Mouse (Mus musculus) intestine, postnatal 0 days (tissue): ENCODE data around the gene Ppm1h. TPM values are rescaled to one million over a fixed set of nuclear protein-coding genes. Genes with fewer than 3 reads are reported as not detected.

Experiments
- ATAC-seq: fragments of 200-750 bp; cut with Nextera tagmentation; 2 replicates; pipeline ENCODE4 v1.8.0; 2017; ENCODE audit warnings: mild to moderate bottlenecking, moderate TSS enrichment, moderate library complexity
- H3K27ac ChIP-seq: fragments of 300-500 bp; sonication (generic); 2 replicates; pipeline ENCODE4 v1.5.1; 2014; ENCODE audit warnings: mild to moderate bottlenecking, low read depth, low read length, moderate library complexity
- H3K27me3 ChIP-seq: fragments of 300-500 bp; sonication (generic); replicated peaks from 2 replicates; pipeline ENCODE4 v1.6.1; 2014; ENCODE audit warnings: low read length, mixed read lengths; ENCODE audit not compliant: control insufficient read depth, insufficient read depth
- H3K36me3 ChIP-seq: fragments of 300-500 bp; sonication (generic); 2 replicates; pipeline ENCODE4 v1.6.1; 2014; ENCODE audit warnings: mild to moderate bottlenecking, moderate library complexity; ENCODE audit not compliant: control insufficient read depth, insufficient read depth
- H3K4me1 ChIP-seq: fragments of 300-500 bp; sonication (generic); replicated peaks from 2 replicates; pipeline ENCODE4 v1.6.1; 2014; ENCODE audit warnings: antibody characterized with exemption, low read length, mixed read lengths; ENCODE audit not compliant: control insufficient read depth, insufficient read depth
- H3K4me2 ChIP-seq: fragments of 300-500 bp; sonication (generic); replicated peaks from 2 replicates; pipeline ENCODE4 v1.6.1; 2014; ENCODE audit warnings: low read depth, mild to moderate bottlenecking, moderate library complexity
- H3K4me3 ChIP-seq: fragments of 300-500 bp; sonication (generic); 2 replicates; pipeline ENCODE4 v1.5.1; 2014; ENCODE audit warnings: low read depth, low read length
- H3K9ac ChIP-seq: fragments of 300-500 bp; sonication (generic); 2 replicates; pipeline ENCODE4 v1.6.1; 2014; ENCODE audit warnings: mild to moderate bottlenecking, low read depth, low read length
- H3K9me3 ChIP-seq: fragments of 300-500 bp; sonication (generic); 2 replicates; pipeline ENCODE4 v1.6.1; 2016; ENCODE audit warnings: mixed run types; ENCODE audit not compliant: control insufficient read depth
- CTCF ChIP-seq: sonication (generic); IDR thresholded peaks from 2 replicates; pipeline ENCODE4 v1.5.1; 2016; ENCODE audit warnings: low read depth, mild to moderate bottlenecking, control low read depth, antibody characterized with exemption, moderate library complexity
- WGBS: fragments of 180-500 bp; shearing (Covaris S2); extraction: QIAGEN DNeasy Blood & Tissue Kit; methylation state at CpG from one replicate; pipeline ENCODE4 v1.1.7; 2014; 5-methylcytosine and 5-hydroxymethylcytosine counted together
- polyA plus RNA-seq: library from polyadenylated mRNA; unstranded; fragments of >200 nt; fragmentation: Nextera tagmentation; extraction: Ambion mirVana; gene quantifications from 2 replicates; pipeline ENCODE4 v1.2.1, GENCODE M21; 2015

Gene Ppm1h
- polyA plus RNA-seq, 1 experiment from 2014 or later, result 17.9 TPM

GRCm38 (mm10) chr10:122942771-122943170 lies 264.2 kb downstream of the Ppm1h start:
- Histone ChIP-seq H3K4me3 (no peak overlapping the region), H3K4me2 (no peak overlapping the region), H3K9ac (no peak overlapping the region), H3K27me3 (no peaks in the 10 kb centered on the region), H3K9me3 (no peaks in the 10 kb centered on the region), H3K4me1 (no peaks in the 10 kb centered on the region), H3K36me3 (no peaks in the 10 kb centered on the region), H3K27ac (no peak overlapping the region)
- ATAC-seq, result no peak
- 76% methylated on average over 7 of the region's 7 CpGs for WGBS
- no peak for TF ChIP-seq CTCF

GRCm38 (mm10) chr10:122943824-122944223 lies 265.3 kb downstream of the Ppm1h start:
- no peaks in the 10 kb centered on the region for H3K4me1 ChIP-seq
- no peak overlapping the region for H3K4me3 ChIP-seq
- H3K9ac ChIP-seq, result no peak overlapping the region
- WGBS, result 69% methylated on average over 6 of the region's 6 CpGs
- H3K36me3 ChIP-seq, result no peaks in the 10 kb centered on the region
- no peaks in the 10 kb centered on the region for H3K27me3 ChIP-seq
- H3K4me2 ChIP-seq, result no peak overlapping the region
- H3K9me3 ChIP-seq, result no peaks in the 10 kb centered on the region
- no peak for TF ChIP-seq CTCF
- no peak overlapping the region for H3K27ac ChIP-seq
- ATAC-seq, result no peak

- Histone ChIP-seq H3K9me3 (no peaks in the 10 kb centered on the region), H3K4me1 (no peaks in the 10 kb centered on the region), H3K27ac (no peak overlapping the region), H3K9ac (no peak overlapping the region), H3K4me2 (no peak overlapping the region), H3K4me3 (no peak overlapping the region), H3K36me3 (no peaks in the 10 kb centered on the region), H3K27me3 (no peaks in the 10 kb centered on the region)
- no peak for ATAC-seq
- WGBS, result 75% methylated on average over 5 of the region's 5 CpGs
- no peak for TF ChIP-seq CTCF
Measured at GRCm38 (mm10) chr10:122944888-122945287, 266.3 kb downstream of the Ppm1h start.

- no peak overlapping the region for H3K4me2 ChIP-seq
- H3K9me3 ChIP-seq, result no peaks in the 10 kb centered on the region
- no peak overlapping the region for H3K9ac ChIP-seq
- TF ChIP-seq CTCF, result no peak
- H3K4me3 ChIP-seq, result no peak overlapping the region
- 86% methylated on average over 6 of the region's 6 CpGs for WGBS
- no peaks in the 10 kb centered on the region for H3K27me3 ChIP-seq
- no peaks in the 10 kb centered on the region for H3K4me1 ChIP-seq
- no peak overlapping the region for H3K27ac ChIP-seq
- no peaks in the 10 kb centered on the region for H3K36me3 ChIP-seq
- no peak for ATAC-seq
Measured at GRCm38 (mm10) chr10:122950966-122951365, 272.4 kb downstream of the Ppm1h start.

- Histone ChIP-seq H3K9ac (no peak overlapping the region), H3K4me1 (no peaks in the 10 kb centered on the region), H3K4me2 (no peak overlapping the region), H3K27ac (no peak overlapping the region), H3K36me3 (no peaks in the 10 kb centered on the region), H3K4me3 (no peak overlapping the region), H3K27me3 (no peaks in the 10 kb centered on the region), H3K9me3 (no peaks in the 10 kb centered on the region)
- ATAC-seq, result no peak
- WGBS, result 78% methylated on average over 9 of the region's 9 CpGs
- TF ChIP-seq CTCF, result no peak
Measured at GRCm38 (mm10) chr10:122953576-122953975, 275.0 kb downstream of the Ppm1h start.

GRCm38 (mm10) chr10:122957918-122958317 lies 279.4 kb downstream of the Ppm1h start:
- no peaks in the 10 kb centered on the region for H3K36me3 ChIP-seq
- H3K9ac ChIP-seq, result no peak overlapping the region
- H3K4me3 ChIP-seq, result no peak overlapping the region
- no peaks in the 10 kb centered on the region for H3K4me1 ChIP-seq
- H3K4me2 ChIP-seq, result no peak overlapping the region
- H3K9me3 ChIP-seq, result no peaks in the 10 kb centered on the region
- WGBS, result 76% methylated on average over 2 of the region's 2 CpGs
- TF ChIP-seq CTCF, result no peak
- H3K27ac ChIP-seq, result no peak overlapping the region
- no peaks in the 10 kb centered on the region for H3K27me3 ChIP-seq
- ATAC-seq, result no peak

- no peaks in the 10 kb centered on the region for H3K27me3 ChIP-seq
- H3K9ac ChIP-seq, result no peak overlapping the region
- H3K4me3 ChIP-seq, result no peak overlapping the region
- no peaks in the 10 kb centered on the region for H3K4me1 ChIP-seq
- 89% methylated on average over 5 of the region's 5 CpGs for WGBS
- ATAC-seq, result no peak
- H3K9me3 ChIP-seq, result no peaks in the 10 kb centered on the region
- no peak overlapping the region for H3K27ac ChIP-seq
- no peaks in the 10 kb centered on the region for H3K36me3 ChIP-seq
- TF ChIP-seq CTCF, result no peak
- H3K4me2 ChIP-seq, result no peak overlapping the region
Measured at GRCm38 (mm10) chr10:122958699-122959098, 280.1 kb downstream of the Ppm1h start.
